Mouse (Mus musculus) ES-E14 (cell line): ENCODE measurements at regions not wholly inside any gene's neighbourhood (a gene's known extent, or its start where the extent isn't known, plus 50 kb on each side); places are given as distances from the start of the nearest gene placed in this dataset.

Experiments
- CHD2 ChIP-seq: IDR thresholded peaks from 2 replicates; pipeline ENCODE4 v1.6.1; 2014; ENCODE audit warnings: mild to moderate bottlenecking, low read depth, low read length, inconsistent platforms
- HCFC1 ChIP-seq: IDR thresholded peaks from 2 replicates; pipeline ENCODE4 v1.6.1; 2012; ENCODE audit warnings: low read length, inconsistent platforms, borderline replicate concordance; ENCODE audit not compliant: insufficient read depth
- ZC3H11A ChIP-seq: IDR thresholded peaks from 2 replicates; pipeline ENCODE4 v1.6.1; 2012; ENCODE audit warnings: low read depth, mild to moderate bottlenecking, inconsistent platforms, low read length, borderline replicate concordance
- ZNF384 ChIP-seq: IDR thresholded peaks from 2 replicates; pipeline ENCODE4 v1.6.1; 2012; ENCODE audit warnings: low read depth, low read length, inconsistent platforms

DNA sequence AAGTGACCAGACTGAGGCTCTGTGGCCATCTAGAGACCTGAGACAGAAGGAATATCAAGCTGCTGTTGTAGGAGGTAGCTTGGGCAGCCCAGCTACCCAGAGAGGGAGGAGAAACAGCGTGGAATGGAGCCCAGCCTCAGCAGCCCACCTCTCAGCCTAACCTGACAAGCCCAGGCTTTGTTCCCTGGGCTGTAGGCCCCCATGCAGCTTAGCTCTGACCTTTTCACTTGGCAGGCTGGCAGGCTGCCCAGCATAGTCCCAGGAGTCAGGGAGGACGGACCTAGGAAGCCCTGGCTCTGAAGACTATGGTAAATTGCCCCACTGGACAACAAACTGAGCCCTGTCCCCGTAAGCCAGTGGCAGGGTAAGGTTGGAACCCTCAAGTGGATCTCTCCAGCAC, 141.8 kb upstream of the Csf3r start:
- no peak for TF ChIP-seq ZNF384
- TF ChIP-seq ZC3H11A = no peak
- TF ChIP-seq CHD2 = no peak
- TF ChIP-seq HCFC1 = no peak
